Mouse (Mus musculus) midbrain, postnatal 0 days (tissue): ENCODE data around the gene Gm20379. TPM values are rescaled to one million over a fixed set of nuclear protein-coding genes. Genes with fewer than 3 reads are reported as not detected.

Experiments
- ATAC-seq: fragments of 200-750 bp; cut with Nextera tagmentation; 2 replicates; pipeline ENCODE4 v1.8.0; 2017; ENCODE audit warnings: moderate number of reproducible peaks, mild to moderate bottlenecking, moderate TSS enrichment, moderate library complexity; ENCODE audit not compliant: low FRiP score
- DNase-seq: peaks from one replicate; pipeline ENCODE4 v3.0.0-alpha.2; 2015; ENCODE audit warnings: low spot score
- H3K27ac ChIP-seq: fragments of 300-500 bp; sonication (generic); 2 replicates; pipeline ENCODE4 v1.5.1; 2014; ENCODE audit warnings: low read depth, mild to moderate bottlenecking, low read length, mixed read lengths
- H3K27me3 ChIP-seq: fragments of 300-500 bp; sonication (generic); 2 replicates; pipeline ENCODE4 v1.6.1; 2014; ENCODE audit warnings: low read length, control low read depth, mixed read lengths; ENCODE audit not compliant: insufficient read depth
- H3K36me3 ChIP-seq: fragments of 300-500 bp; sonication (generic); 2 replicates; pipeline ENCODE4 v1.6.1; 2014; ENCODE audit warnings: low read length, control low read depth, mixed read lengths; ENCODE audit not compliant: insufficient read depth
- H3K4me1 ChIP-seq: fragments of 300-500 bp; sonication (generic); 2 replicates; pipeline ENCODE4 v1.6.1; 2014; ENCODE audit warnings: mild to moderate bottlenecking, control low read depth, antibody characterized with exemption, low read length, mixed read lengths; ENCODE audit not compliant: insufficient read depth
- H3K4me2 ChIP-seq: fragments of 300-500 bp; sonication (generic); 2 replicates; pipeline ENCODE4 v1.6.1; 2014; ENCODE audit warnings: low read depth, mild to moderate bottlenecking, low read length, mixed read lengths; ENCODE audit not compliant: poor library complexity, severe bottlenecking
- H3K4me3 ChIP-seq: fragments of 300-500 bp; sonication (generic); 2 replicates; pipeline ENCODE4 v1.5.1; 2014; ENCODE audit warnings: low read depth, mild to moderate bottlenecking, low read length, moderate library complexity
- H3K9ac ChIP-seq: fragments of 300-500 bp; sonication (generic); replicated peaks from 2 replicates; pipeline ENCODE4 v1.6.1; 2014; ENCODE audit warnings: mild to moderate bottlenecking, low read length, moderate library complexity, mixed read lengths; ENCODE audit not compliant: poor library complexity, severe bottlenecking
- H3K9me3 ChIP-seq: fragments of 300-500 bp; sonication (generic); 2 replicates; pipeline ENCODE4 v1.6.1; 2016; ENCODE audit warnings: low read length, control low read depth
- CTCF ChIP-seq: IDR thresholded peaks from 2 replicates; pipeline ENCODE4 v1.5.1; 2016; ENCODE audit warnings: antibody characterized with exemption, mild to moderate bottlenecking
- WGBS: fragments of 180-500 bp; shearing (Covaris S2); extraction: QIAGEN DNeasy Blood & Tissue Kit; methylation state at CpG from one replicate; pipeline ENCODE4 v1.1.7; 2014; 5-methylcytosine and 5-hydroxymethylcytosine counted together
- polyA plus RNA-seq: library from polyadenylated mRNA; unstranded; fragments of >200 nt; fragmentation: Nextera tagmentation; extraction: Ambion mirVana; gene quantifications from 2 replicates; pipeline ENCODE4 v1.2.1, GENCODE M21; 2015
- total RNA-seq: library from RNA; depleted of rRNA; stranded (reverse); fragments of >200 nt; gene quantifications from 2 replicates; pipeline ENCODE4 v1.2.3, GENCODE M21; 2014

Gene Gm20379
- total and polyA plus RNA-seq, 2 experiments from 2014 or later = 0.30 TPM; not detected in 1

DNA sequence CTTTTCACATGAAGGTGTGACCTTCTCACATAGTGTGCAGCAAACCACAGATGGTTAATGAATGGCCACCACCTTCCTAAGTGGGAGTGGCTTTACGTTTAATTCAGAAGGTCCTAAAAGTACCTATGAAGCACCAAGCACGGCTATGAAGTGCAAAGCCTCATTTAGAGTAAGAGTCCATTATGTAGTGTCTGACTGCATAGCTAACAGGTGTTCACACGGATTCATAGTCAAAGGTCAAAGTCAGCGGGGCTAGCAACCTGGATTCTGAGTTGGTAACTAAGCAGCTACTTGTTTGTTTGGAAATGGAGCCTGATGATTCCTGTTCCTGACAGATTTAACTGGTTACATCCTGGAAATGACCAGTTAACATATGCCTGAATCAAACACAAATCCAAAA, 4.0 kb upstream of the Gm20379 start:
- H3K4me2 ChIP-seq = no peak overlapping the region
- WGBS = 86% methylated on average over 4 of the region's 4 CpGs
- H3K27ac ChIP-seq = no peak overlapping the region
- H3K9ac ChIP-seq = no peak overlapping the region
- no peaks in the 10 kb centered on the region for H3K9me3 ChIP-seq
- H3K27me3 ChIP-seq = no peaks in the 10 kb centered on the region
- ATAC-seq (no peak), DNase-seq (no peak)
- no peaks in the 10 kb centered on the region for H3K4me1 ChIP-seq
- no peak overlapping the region for H3K4me3 ChIP-seq
- peaks cover 4% of the 10 kb centered on the region; the same call in 1 of the 2 replicates for H3K36me3 ChIP-seq
- TF ChIP-seq CTCF = no peak

DNA sequence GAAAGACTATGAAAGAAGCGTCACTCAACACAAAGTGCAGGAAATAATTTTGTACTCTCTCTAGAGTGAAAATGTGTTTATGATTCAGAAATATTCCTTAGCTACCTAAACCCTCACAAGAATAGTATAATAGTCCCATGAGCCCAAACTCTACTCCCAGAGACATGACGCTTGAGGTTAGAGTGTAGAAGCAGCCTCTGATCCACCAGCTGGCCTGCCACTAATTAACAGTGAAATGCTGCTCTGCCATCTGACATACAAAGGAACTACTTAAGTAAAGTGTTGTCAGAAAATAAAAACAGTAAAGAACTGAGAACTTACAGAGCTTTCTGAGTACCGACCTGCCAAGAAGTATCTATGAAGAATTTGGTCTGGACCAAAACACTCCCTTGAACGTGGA, 3.3 kb upstream of the Gm20379 start:
- DNase-seq (no peak), ATAC-seq (no peak)
- Histone ChIP-seq H3K4me3 (no peak overlapping the region), H3K9me3 (no peaks in the 10 kb centered on the region), H3K27me3 (no peaks in the 10 kb centered on the region), H3K4me1 (no peaks in the 10 kb centered on the region), H3K36me3 (peaks cover 4% of the 10 kb centered on the region; the same call in 1 of the 2 replicates), H3K9ac (no peak overlapping the region), H3K27ac (no peak overlapping the region), H3K4me2 (no peak overlapping the region)
- 80% methylated on average over 4 of the region's 4 CpGs for WGBS
- no peak for TF ChIP-seq CTCF

DNA sequence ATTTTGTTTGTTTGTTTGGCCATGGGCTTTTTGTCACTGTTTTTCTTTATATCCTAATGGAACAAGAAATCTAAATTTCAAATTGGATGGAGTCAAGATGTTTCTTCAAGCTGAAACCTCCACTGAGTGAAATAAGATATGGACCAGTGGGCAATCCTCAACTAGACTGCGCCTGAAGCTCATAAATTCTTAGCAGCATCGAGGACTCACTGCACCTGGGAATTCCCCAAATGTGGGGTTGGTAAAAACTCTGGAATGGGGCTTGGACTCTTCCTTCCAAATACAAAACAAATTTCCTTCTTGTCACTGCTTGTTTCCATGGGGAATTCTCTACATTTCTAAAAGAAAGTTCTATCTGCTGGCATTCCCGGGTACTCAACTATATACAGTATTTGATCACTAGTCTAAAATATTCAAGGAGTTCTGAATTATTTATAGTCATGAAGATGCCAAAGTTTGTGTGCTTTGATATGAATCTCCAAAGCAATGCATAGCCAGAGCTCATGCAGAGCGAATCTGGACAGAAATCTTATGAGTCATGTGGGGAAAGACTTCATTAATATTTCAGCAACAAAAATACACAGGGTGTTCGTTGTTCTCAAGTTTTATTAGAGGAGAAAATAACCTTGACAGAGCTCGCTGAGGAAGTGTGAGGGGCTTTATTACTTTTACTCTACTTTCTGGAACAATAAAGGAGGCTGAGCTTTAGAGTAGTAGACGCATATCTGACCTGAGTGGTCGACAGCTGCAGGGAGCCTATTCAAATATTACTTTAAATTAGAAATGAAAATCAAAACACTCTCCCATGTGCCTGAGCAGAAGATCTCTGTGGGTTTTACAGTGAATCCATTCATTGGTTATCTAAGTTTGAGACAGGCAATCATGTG, 2.5 kb upstream of the Gm20379 start:
- Histone ChIP-seq H3K9ac (no peak overlapping the region), H3K27me3 (no peaks in the 10 kb centered on the region), H3K27ac (no peak overlapping the region), H3K4me1 (no peaks in the 10 kb centered on the region), H3K9me3 (no peaks in the 10 kb centered on the region), H3K4me2 (no peak overlapping the region), H3K4me3 (no peak overlapping the region), H3K36me3 (peaks cover 4% of the 10 kb centered on the region; the same call in 1 of the 2 replicates)
- TF ChIP-seq CTCF = no peak
- 63% methylated on average over 8 of the region's 8 CpGs for WGBS
- ATAC-seq (peak; percentile 71), DNase-seq (peak; percentile 5)

DNA sequence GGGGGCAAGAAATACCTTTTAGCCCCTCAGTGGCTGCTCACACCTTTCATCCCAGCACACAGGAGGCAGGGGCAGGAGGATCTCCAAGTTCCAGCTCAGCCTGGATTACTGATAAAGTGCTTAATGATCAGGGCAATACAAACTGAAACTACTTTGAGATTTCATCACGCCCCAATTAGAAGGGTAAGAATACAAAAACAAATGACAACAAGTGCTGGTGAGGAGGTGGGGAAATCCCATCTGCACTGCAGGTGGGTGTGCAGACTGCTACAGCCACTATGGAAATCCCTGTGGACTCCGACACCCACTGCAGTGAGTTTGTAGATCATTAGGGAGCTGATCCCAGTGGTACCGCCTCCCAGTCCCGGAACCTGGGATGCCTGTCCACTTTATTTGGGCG, 1.5 kb upstream of the Gm20379 start:
- Histone ChIP-seq H3K4me3 (no peak overlapping the region), H3K9me3 (no peaks in the 10 kb centered on the region), H3K4me1 (no peaks in the 10 kb centered on the region), H3K9ac (no peak overlapping the region), H3K27ac (no peak overlapping the region), H3K36me3 (peaks cover 5% of the 10 kb centered on the region; the same call in 1 of the 2 replicates), H3K27me3 (no peaks in the 10 kb centered on the region), H3K4me2 (no peak overlapping the region)
- over 99% methylated on average over 5 of the region's 5 CpGs for WGBS
- no peak for TF ChIP-seq CTCF
- DNase-seq (no peak), ATAC-seq (no peak)

DNA sequence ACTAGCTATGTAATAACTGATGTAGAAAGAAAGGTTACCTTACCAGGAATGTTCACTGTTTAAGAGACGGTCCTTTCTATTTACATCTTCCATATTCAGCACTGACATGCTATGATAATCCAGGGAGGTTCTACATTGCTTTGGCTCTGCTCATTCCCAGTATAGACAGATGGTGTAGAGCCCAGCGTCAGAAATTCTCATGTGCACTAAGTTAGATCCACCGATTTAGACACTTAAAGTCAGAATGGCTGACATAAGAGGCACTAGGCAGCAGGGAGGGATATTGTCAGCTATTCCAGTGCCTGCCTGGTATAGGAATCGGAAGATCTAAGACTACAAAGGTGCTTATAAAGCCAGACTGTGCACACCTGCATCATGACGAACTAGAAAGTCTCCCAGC, 8.8 kb downstream of the Gm20379 start:
- Histone ChIP-seq H3K9me3 (no peaks in the 10 kb centered on the region), H3K9ac (no peak overlapping the region), H3K27ac (no peak overlapping the region), H3K27me3 (no peaks in the 10 kb centered on the region), H3K36me3 (0 out of 2 replicates have a peak, but pooled peaks cover 4% of the 10 kb centered on the region), H3K4me1 (no peaks in the 10 kb centered on the region), H3K4me3 (no peak overlapping the region), H3K4me2 (no peak overlapping the region)
- 86% methylated on average over 5 of the region's 5 CpGs for WGBS
- ATAC-seq (no peak), DNase-seq (no peak)
- no peak for TF ChIP-seq CTCF

DNA sequence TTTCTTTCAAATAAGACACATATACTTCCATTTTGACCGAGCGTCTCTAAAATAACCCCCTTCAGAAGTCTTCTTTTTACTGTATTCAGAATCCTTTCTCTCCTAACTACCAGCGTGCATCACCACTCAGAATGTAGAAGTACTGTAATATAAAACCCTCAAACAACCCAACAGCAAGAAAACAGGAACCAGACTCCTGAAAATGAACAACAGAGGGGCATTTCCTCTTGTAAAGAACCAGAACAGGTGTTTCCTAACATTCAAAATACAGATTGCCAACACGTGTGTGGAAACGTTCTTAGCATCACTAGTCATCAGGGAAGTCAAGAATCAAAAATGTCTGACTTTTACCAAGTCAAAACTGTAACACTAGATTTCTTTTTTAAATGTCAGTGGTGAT, 15.0 kb downstream of the Gm20379 start:
- Histone ChIP-seq H3K4me3 (no peak overlapping the region), H3K9me3 (no peaks in the 10 kb centered on the region), H3K4me1 (no peaks in the 10 kb centered on the region), H3K36me3 (no peaks in the 10 kb centered on the region), H3K27me3 (no peaks in the 10 kb centered on the region), H3K27ac (no peak overlapping the region), H3K4me2 (no peak overlapping the region), H3K9ac (no peak overlapping the region)
- TF ChIP-seq CTCF = no peak
- DNase-seq (no peak), ATAC-seq (no peak)
- 95% methylated on average over 5 of the region's 5 CpGs for WGBS
